Mouse (Mus musculus) stomach, postnatal 0 days (tissue): ENCODE data around the gene 9330182O14Rik.

Experiments
- CTCF ChIP-seq: IDR thresholded peaks from 2 replicates; pipeline ENCODE4 v1.5.1; 2016; ENCODE audit warnings: antibody characterized with exemption, low read depth, mild to moderate bottlenecking, moderate library complexity
- EP300 ChIP-seq: optimal IDR thresholded peaks from 2 replicates; pipeline ENCODE3; 2016; ENCODE audit warnings: antibody characterized with exemption

GRCm38 (mm10) chr15:40124211-40124953 lies 9.8 kb upstream of the 9330182O14Rik start:
- TF ChIP-seq EP300 (no peak), CTCF (no peak)
